Mouse (Mus musculus): ENCODE results near the gene Tlx3. TPM values are rescaled to one million over a fixed set of nuclear protein-coding genes. Genes with fewer than 3 reads are reported as not detected.

Tlx3 gene
- not detected for polyA plus RNA-seq (2014; fragmentation: Illumina TruSeq; extraction: RNeasy Lipid Tissue Mini Kit (QIAGEN cat#74804); ENCODE audit: low read depth, low replicate concordance)

DNA sequence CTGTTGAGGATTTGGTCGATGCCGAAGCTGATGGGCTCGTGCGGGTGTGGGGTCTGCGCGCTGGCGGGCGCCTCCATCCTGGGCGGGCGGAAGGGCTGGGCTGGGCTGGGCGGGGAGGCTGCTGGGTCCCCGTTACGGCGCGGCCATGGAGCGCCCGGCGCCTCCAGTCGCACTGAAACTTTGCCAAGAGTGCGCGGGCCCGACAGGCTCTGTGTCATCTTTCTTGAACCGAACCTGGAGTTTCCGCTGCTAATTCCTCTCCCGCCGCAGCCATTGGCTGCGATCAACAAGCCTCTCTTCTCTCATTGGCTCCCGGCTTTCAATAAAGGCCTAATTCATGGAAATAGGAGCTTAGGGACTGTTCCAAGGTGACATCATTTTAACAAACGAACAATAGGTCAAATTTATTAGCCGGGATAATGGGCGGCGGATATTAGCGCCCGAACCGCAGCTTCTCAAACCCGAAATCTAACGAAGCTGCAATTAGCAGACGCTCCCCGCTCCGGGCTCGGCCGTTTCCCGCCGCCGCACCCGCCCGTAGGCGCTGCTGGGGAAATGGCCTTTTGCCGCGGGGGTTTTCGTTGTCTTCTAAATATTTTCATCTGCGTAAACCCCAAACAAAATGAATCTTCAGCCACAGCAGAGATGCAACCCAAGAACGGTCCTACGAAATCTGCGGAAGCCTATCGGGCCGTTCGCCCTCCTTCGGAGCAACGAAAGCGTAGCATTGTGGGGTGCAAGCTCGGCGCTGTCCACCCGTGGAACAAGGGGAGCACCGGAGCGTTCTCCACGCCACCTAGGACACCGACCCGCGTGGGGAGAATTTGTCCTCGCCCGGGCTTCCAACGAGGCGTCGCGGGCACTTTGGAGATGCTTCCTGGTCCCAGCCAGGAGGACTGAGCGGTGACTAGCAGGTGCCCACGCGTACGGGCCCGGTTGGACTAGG is at the start of gene Tlx3:
TSS of gene Tlx3 (minus strand) at position 207 of the 946 bp plus-strand sequence.

DNA sequence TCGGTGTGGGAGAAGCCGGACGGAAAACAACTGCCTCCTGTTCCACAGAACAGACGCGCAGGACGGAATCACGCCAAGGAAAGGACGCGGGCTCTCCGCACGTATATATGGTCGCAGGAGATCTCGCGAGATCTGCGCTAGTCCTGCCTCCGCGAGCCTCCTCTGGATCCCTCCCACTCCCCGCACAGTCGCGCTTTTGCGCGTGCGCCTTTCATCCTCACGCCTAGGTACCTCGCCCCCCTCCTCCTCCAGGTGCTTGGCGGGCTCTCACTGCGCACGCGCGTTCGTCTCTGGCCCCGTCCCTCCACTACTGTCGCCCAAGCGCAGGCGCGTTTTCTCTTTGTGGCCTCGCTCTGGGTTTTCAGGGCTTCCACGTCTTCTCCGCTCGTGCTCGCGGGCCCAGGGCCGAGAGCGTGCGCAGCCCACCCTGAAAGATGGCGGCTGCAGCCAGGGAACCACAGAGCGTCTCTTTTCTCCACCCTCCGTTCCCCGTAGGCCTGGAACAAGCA is 40.3 kb downstream of the Tlx3 start, which contains the start of gene Npm1:
TSS of gene Npm1 (minus strand) at position 209 of the 509 bp plus-strand sequence.

Other genes starting within 250 kb of the Tlx3 start
- gene Fgf18, start 56.2 kb downstream of the Tlx3 start, polyA plus RNA-seq (2014; fragmentation: Illumina TruSeq; extraction: RNeasy Lipid Tissue Mini Kit (QIAGEN cat#74804); ENCODE audit: low read depth, low replicate concordance), result not detected
- 498 TPM for gene Npm1, start 40.4 kb downstream of the Tlx3 start, polyA plus RNA-seq (2014; fragmentation: Illumina TruSeq; extraction: RNeasy Lipid Tissue Mini Kit (QIAGEN cat#74804); ENCODE audit: low read depth, low replicate concordance)
- gene Gm12117, start 73.1 kb upstream of the Tlx3 start, polyA plus RNA-seq (2014; fragmentation: Illumina TruSeq; extraction: RNeasy Lipid Tissue Mini Kit (QIAGEN cat#74804); ENCODE audit: low read depth, low replicate concordance), result not detected